Comparison of ENCODE assay signal across 9 mouse cellular contexts in genomic region chr2:165367047-165367520, GRCm38 (mm10). TPM values are rescaled to one million over a fixed set of nuclear protein-coding genes. Genes with fewer than 3 reads are reported as not detected.
A peak's percentile ranks its signal among the peaks of the same experiment; 100 is the strongest.
DNase-seq lines count a peak whose midpoint lies in the region; ATAC-seq lines count a peak whose summit lies in the region.
"Had no signal": no experiment of that assay in that cellular context is flagged by ENCODE, and none has a peak within 500 bp of the region (broad histone marks: within the 10 kb centered on the region; RNA-seq: fewer than 3 reads in every experiment).

No protein-coding gene starts in this region.

- 14% methylated on average over 5 of the region's 8 CpGs for WGBS in kidney, embryonic 15.5 days
- WGBS in stomach, embryonic 14.5 days, result 6% methylated on average over 6 of the region's 8 CpGs

- H3K9ac ChIP-seq in kidney, embryonic 15.5 days, result peak overlapping the region; percentile 17; the same call in 1 of the 2 replicates
- no peak overlapping the region for H3K9ac ChIP-seq in stomach, embryonic 14.5 days (replicated peaks; ENCODE audit: low read depth, low read length)

- peaks cover 33% of the 10 kb centered on the region for H3K4me1 ChIP-seq in kidney, embryonic 15.5 days
- H3K4me1 ChIP-seq in stomach, embryonic 14.5 days (ENCODE audit: control insufficient read depth, insufficient read depth, low read length), result 0 out of 2 replicates have a peak, but pooled peaks cover 15% of the 10 kb centered on the region

- H3K36me3 ChIP-seq in kidney, embryonic 15.5 days, result no peaks in the 10 kb centered on the region
- no peaks in the 10 kb centered on the region for H3K36me3 ChIP-seq in stomach, embryonic 14.5 days (ENCODE audit: control insufficient read depth, insufficient read depth, low read length)

- peak; percentile 59 for ATAC-seq in kidney, embryonic 15.5 days (replicated peaks; ENCODE audit: low FRiP score)
- peak; percentile 72 for ATAC-seq in stomach, embryonic 14.5 days (ENCODE audit: insufficient number of reproducible peaks, insufficient read depth, low FRiP score, low read depth)

- peak overlapping the region; percentile 48 for H3K4me2 ChIP-seq in kidney, embryonic 15.5 days
- H3K4me2 ChIP-seq in stomach, embryonic 14.5 days (replicated peaks; ENCODE audit: low read depth, low read length), result peak overlapping the region; percentile 39; the same call in 1 of the 2 replicates

- peaks cover 44% of the 10 kb centered on the region for H3K27me3 ChIP-seq in kidney, embryonic 15.5 days
- peaks cover 3% of the 10 kb centered on the region; the same call in 1 of the 2 replicates for H3K27me3 ChIP-seq in stomach, embryonic 14.5 days (ENCODE audit: control insufficient read depth, insufficient read depth, low read length)

- H3K9me3 ChIP-seq in kidney, embryonic 15.5 days (replicated peaks), result no peaks in the 10 kb centered on the region
- no peaks in the 10 kb centered on the region for H3K9me3 ChIP-seq in stomach, embryonic 14.5 days (ENCODE audit: control insufficient read depth, low read depth, low read length)

- peak overlapping the region; percentile 72 for H3K27ac ChIP-seq in kidney, embryonic 15.5 days
- H3K27ac ChIP-seq in stomach, embryonic 14.5 days (ENCODE audit: low read length), result no peak overlapping the region

- H3K4me3 ChIP-seq in kidney, embryonic 15.5 days (replicated peaks), result peak overlapping the region; percentile 19; the same call in 1 of the 2 replicates
- no peak overlapping the region for H3K4me3 ChIP-seq in stomach, embryonic 14.5 days (ENCODE audit: low read depth, low read length)

- DNase-seq in thymus, postnatal 4 days, result peak; percentile 30
- DNase-seq in thymus, adult 18-20 months, result no peak
- peak; percentile 26 for DNase-seq in gonadal fat pad, adult 2 months (ENCODE audit: low read depth)
- peak; percentile 68 for DNase-seq in lung, postnatal 14 days
- no peak for DNase-seq in frontal cortex, postnatal 36 days (ENCODE audit: low spot score in 2 of 2)
- DNase-seq in spleen, adult 12 weeks (ENCODE audit: low spot score), result no peak

RNA-seq across cellular contexts. Expression of gene Zfp663, which starts 1.4 kb away (rescaled TPM):
- not detected in 2 replicates for polyA plus RNA-seq in gonadal fat pad, adult 2 months (2012; rRNA removed)
- 1.1 TPM in 2 replicates for polyA plus RNA-seq in kidney, embryonic 15.5 days (2015; fragmentation: Nextera tagmentation; extraction: Ambion mirVana)
- polyA plus RNA-seq in stomach, embryonic 14.5 days (2014; fragmentation: Nextera tagmentation; extraction: Ambion mirVana), result 0.23 and 1.7 TPM in 2 replicates

RNA-seq across cellular contexts. Expression of gene Zfp334, which starts 21.0 kb away (rescaled TPM):
- 1.6 and 1.8 TPM in 2 replicates for polyA plus RNA-seq in gonadal fat pad, adult 2 months (2012; rRNA removed)
- 7.7 and 9.1 TPM in 2 replicates for polyA plus RNA-seq in kidney, embryonic 15.5 days (2015; fragmentation: Nextera tagmentation; extraction: Ambion mirVana)
- polyA plus RNA-seq in stomach, embryonic 14.5 days (2014; fragmentation: Nextera tagmentation; extraction: Ambion mirVana), result 9.6 and 10.3 TPM in 2 replicates

RNA-seq across cellular contexts. Expression of gene Ocstamp, which starts 33.1 kb away (rescaled TPM):
- 0.09 and 0.24 TPM in 2 replicates for polyA plus RNA-seq in gonadal fat pad, adult 2 months (2012; rRNA removed)
- 0.16 and 0.69 TPM in 2 replicates for polyA plus RNA-seq in kidney, embryonic 15.5 days (2015; fragmentation: Nextera tagmentation; extraction: Ambion mirVana)
- polyA plus RNA-seq in stomach, embryonic 14.5 days (2014; fragmentation: Nextera tagmentation; extraction: Ambion mirVana), result 0.06 TPM in 1 of 2 replicates, not detected in the other
- polyA plus RNA-seq: neural tube, embryonic 11.5 days had no signal

RNA-seq across cellular contexts. Expression of gene Elmo2, which starts 40.8 kb away (rescaled TPM):
- 70.1 and 93.9 TPM in 2 replicates for polyA plus RNA-seq in gonadal fat pad, adult 2 months (2012; rRNA removed)
- polyA plus RNA-seq in kidney, embryonic 15.5 days (2015; fragmentation: Nextera tagmentation; extraction: Ambion mirVana), result 71.3 and 82.3 TPM in 2 replicates
- polyA plus RNA-seq in stomach, embryonic 14.5 days (2014; fragmentation: Nextera tagmentation; extraction: Ambion mirVana), result 66.4 and 77.8 TPM in 2 replicates

Comparison
In these comparisons a context has a peak if more than half of its experiments do, and no peak if none do; other contexts are left out.
1. DNase-seq: peak in thymus, postnatal 4 days (single experiment), gonadal fat pad, adult 2 months (single experiment) and lung, postnatal 14 days (single experiment); none in thymus, adult 18-20 months (0 of 2), frontal cortex, postnatal 36 days (0 of 2) and spleen, adult 12 weeks (single experiment).